Mouse (Mus musculus): Measurements from ENCODE around the gene Amhr2. TPM values are rescaled to one million over a fixed set of nuclear protein-coding genes. Genes with fewer than 3 reads are reported as not detected.

Amhr2 gene
- under 1 TPM; 0.51 to 0.75 TPM for total RNA-seq (2021)
- long read RNA-seq, experiment 1, partial matches to known transcripts: 0 of 2 reads
- long read RNA-seq, experiment 1, other reads (novel, unspliced or antisense): 0 of 2 reads
- long read RNA-seq, experiment 2: 0 reads

GRCm38 (mm10) chr15:102445146-102445545 is at the start of gene Amhr2:
Gene Amhr2, plus strand, starts transcription at chr15:102445367.
- DNase-seq (ENCODE audit: low spot score in 2 of 2): no peak
- intact Hi-C loops (cut with DNase I): no loop called here

GRCm38 (mm10) chr15:102398629-102399028 is 46.5 kb upstream of the Amhr2 start:
- intact Hi-C loops (cut with DNase I): no loop called here
- no peak for DNase-seq (ENCODE audit: low spot score in 2 of 2)

GRCm38 (mm10) chr15:102399229-102400221 is 45.6 kb upstream of the Amhr2 start:
- DNase-seq (ENCODE audit: low spot score in 2 of 2): peak; percentile 54 to 65

DNA sequence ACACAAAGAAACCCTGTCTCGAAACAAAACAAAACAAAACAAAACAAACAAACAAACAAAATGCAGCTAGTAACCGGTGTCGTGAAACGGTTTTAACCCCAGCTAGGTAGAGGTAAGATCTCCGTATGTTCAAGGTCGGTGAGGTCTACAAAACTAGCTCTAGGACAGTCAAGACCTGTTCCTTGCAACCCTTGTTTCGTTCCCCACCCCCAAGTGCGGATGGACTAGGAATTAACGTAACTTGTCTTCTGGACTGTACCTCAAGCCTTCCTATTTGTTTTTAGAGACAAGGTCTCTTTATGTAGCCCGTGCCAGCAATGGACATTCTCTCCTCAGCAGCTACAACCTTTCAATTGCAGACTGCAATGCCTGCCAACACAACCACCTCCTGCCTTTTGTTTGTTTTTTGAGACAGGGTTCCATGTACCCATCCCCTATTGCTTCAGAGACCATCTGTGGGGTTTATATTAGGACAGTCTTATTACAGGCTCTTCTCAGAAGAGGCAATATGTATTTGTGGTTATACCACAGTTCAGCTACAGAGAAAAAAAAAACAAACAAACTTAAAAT is 44.6 kb upstream of the Amhr2 start:
- intact Hi-C loops (cut with DNase I): no loop called here
- no peak for DNase-seq (ENCODE audit: low spot score in 2 of 2)

More at GRCm38 (mm10) chr15:102399229-102400221, 45.6 kb upstream of the Amhr2 start:
- intact Hi-C loops (cut with DNase I): no loop called here

DNA sequence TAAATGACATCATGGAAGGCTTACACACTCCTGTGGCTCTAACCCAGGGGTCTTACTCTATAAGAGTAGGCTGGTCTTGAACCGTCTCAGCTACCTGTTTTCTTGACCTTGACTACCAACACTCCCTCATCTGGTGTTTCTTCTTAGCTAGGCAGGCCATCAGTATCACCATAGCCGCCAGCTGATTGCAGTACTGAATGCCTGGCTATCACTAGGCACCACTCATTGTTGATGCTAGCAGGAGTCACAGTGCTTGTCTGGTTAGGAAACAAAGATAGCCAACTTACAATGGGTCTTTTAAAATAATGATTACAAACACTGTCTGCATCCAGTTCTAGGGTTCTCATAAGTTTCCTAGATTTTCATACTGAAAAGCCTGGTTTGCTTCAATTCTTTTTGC is 43.9 kb upstream of the Amhr2 start:
- intact Hi-C loops (cut with DNase I): no loop called here
- DNase-seq (ENCODE audit: low spot score in 2 of 2): no peak

- DNase-seq (ENCODE audit: low spot score in 2 of 2): no peak
Observed at GRCm38 (mm10) chr15:102402210-102402609, 43.0 kb upstream of the Amhr2 start.

GRCm38 (mm10) chr15:102404608-102405488 is 40.3 kb upstream of the Amhr2 start:
- intact Hi-C loops (cut with DNase I): no loop called here
- no peak for DNase-seq (ENCODE audit: low spot score in 2 of 2)

More at GRCm38 (mm10) chr15:102402210-102402609, 43.0 kb upstream of the Amhr2 start:
- intact Hi-C loops (cut with DNase I): no loop called here

- DNase-seq (ENCODE audit: low spot score in 2 of 2): peak; percentile 99 to 100
Observed at GRCm38 (mm10) chr15:102405489-102406195, 39.5 kb upstream of the Amhr2 start, which contains the start of gene Sp1. Gene Sp1, plus strand, starts transcription at chr15:102406143.

GRCm38 (mm10) chr15:102406196-102406911 is 38.8 kb upstream of the Amhr2 start:
- intact Hi-C loops (cut with DNase I): no loop called here

More at GRCm38 (mm10) chr15:102405489-102406195, 39.5 kb upstream of the Amhr2 start, which contains the start of gene Sp1:
- intact Hi-C loops (cut with DNase I): no loop called here

GRCm38 (mm10) chr15:102406912-102407580 is 38.1 kb upstream of the Amhr2 start:
- DNase-seq (ENCODE audit: low spot score in 2 of 2): no peak
- intact Hi-C loops (cut with DNase I): no loop called here

More at GRCm38 (mm10) chr15:102406196-102406911, 38.8 kb upstream of the Amhr2 start:
- peak; percentile 20 to 68 for DNase-seq (ENCODE audit: low spot score in 2 of 2)

- DNase-seq (ENCODE audit: low spot score in 2 of 2): no peak
- intact Hi-C loops (cut with DNase I): no loop called here
Observed at GRCm38 (mm10) chr15:102407681-102408557, 37.2 kb upstream of the Amhr2 start.

DNA sequence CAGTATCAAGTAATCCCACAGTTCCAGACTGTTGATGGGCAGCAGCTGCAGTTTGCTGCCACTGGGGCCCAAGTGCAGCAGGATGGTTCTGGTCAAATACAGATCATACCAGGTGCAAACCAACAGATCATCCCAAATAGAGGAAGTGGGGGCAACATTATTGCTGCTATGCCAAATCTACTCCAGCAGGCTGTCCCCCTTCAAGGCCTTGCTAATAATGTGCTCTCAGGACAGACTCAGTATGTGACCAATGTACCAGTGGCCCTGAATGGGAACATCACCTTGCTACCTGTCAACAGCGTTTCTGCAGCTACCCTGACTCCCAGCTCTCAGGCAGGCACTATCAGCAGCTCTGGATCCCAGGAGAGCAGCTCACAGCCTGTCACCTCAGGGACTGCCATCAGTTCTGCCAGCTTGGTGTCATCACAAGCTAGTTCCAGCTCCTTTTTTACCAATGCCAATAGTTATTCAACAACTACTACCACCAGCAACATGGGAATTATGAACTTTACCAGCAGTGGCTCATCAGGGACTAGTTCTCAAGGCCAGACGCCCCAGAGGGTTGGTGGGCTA is 36.5 kb upstream of the Amhr2 start:
- intact Hi-C loops (cut with DNase I): no loop called here

DNA sequence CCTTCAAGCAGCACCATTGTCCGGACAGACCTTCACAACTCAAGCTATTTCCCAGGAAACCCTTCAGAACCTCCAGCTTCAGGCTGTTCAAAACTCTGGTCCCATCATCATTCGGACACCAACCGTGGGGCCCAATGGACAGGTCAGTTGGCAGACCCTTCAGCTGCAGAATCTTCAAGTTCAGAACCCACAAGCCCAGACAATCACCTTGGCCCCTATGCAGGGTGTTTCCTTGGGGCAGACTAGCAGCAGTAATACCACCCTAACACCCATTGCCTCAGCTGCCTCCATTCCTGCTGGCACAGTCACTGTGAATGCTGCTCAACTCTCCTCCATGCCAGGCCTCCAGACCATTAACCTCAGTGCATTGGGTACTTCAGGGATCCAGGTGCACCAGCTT is 35.9 kb upstream of the Amhr2 start:
- intact Hi-C loops (cut with DNase I): no loop called here
- no peak for DNase-seq (ENCODE audit: low spot score in 2 of 2)

More for the DNA sequence above, 36.5 kb upstream of the Amhr2 start:
- DNase-seq (ENCODE audit: low spot score in 2 of 2): no peak

GRCm38 (mm10) chr15:102411077-102411476 is 34.1 kb upstream of the Amhr2 start:
- DNase-seq (ENCODE audit: low spot score in 2 of 2): no peak

GRCm38 (mm10) chr15:102413687-102414086 is 31.5 kb upstream of the Amhr2 start:
- intact Hi-C loops (cut with DNase I): no loop called here
- DNase-seq (ENCODE audit: low spot score in 2 of 2): no peak

More at GRCm38 (mm10) chr15:102411077-102411476, 34.1 kb upstream of the Amhr2 start:
- intact Hi-C loops (cut with DNase I): no loop called here

- no peak for DNase-seq (ENCODE audit: low spot score in 2 of 2)
- intact Hi-C loops (cut with DNase I): no loop called here
Observed at GRCm38 (mm10) chr15:102417524-102417923, 27.6 kb upstream of the Amhr2 start.

Measured in left cerebral cortex, postnatal 14 days (tissue).